15 mouse cellular contexts compared by ENCODE assay signal in the genomic region with DNA sequence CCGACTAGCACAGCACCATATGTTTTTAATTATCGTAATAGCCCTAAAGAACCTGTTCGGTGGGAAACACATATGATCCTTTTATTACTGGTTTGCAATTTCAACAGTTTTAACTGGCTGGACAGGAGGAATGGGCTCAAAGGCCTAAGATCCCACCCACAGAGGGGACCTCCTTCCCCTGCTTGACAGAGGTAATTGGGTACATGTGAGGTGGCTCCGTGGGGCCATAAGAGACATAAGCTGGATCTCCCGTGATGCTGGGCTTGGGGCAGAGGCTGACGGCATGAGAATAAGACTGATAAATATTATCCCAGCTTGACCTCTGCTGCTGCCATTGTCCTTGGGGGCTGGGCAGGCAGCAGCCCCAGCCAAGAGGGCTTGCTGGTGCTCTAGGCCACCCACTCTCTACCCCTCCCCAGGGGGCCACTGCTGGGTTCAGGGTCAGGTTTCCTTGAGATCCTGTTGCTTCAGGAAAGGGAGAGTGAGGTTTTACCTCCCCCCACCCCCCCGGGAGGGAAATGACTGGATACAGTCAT.
DNase-seq lines count a peak whose midpoint lies in the region; ATAC-seq lines count a peak whose summit lies in the region.
"Had no signal": no experiment of that assay in that cellular context is flagged by ENCODE, and none has a peak within 500 bp of the region (broad histone marks: within the 10 kb centered on the region; RNA-seq: fewer than 3 reads in every experiment).

No protein-coding gene starts in this region.

- no peaks in the 10 kb centered on the region for H3K9me3 ChIP-seq in hindbrain, embryonic 11.5 days (ENCODE audit: control insufficient read depth, low read length)
- no peaks in the 10 kb centered on the region for H3K9me3 ChIP-seq in hindbrain, embryonic 16.5 days (ENCODE audit: control insufficient read depth, low read length)
- H3K9me3 ChIP-seq in embryonic facial prominence, embryonic 15.5 days (replicated peaks) = no peaks in the 10 kb centered on the region
- no peaks in the 10 kb centered on the region for H3K9me3 ChIP-seq in neural tube, embryonic 11.5 days (ENCODE audit: control insufficient read depth, low read length)
- H3K9me3 ChIP-seq: forebrain, embryonic 13.5 days had no signal

- no peaks in the 10 kb centered on the region for H3K27me3 ChIP-seq in hindbrain, embryonic 11.5 days (ENCODE audit: control insufficient read depth, insufficient read depth, low read length)
- no peaks in the 10 kb centered on the region for H3K27me3 ChIP-seq in hindbrain, embryonic 16.5 days (replicated peaks; ENCODE audit: control insufficient read depth, insufficient read depth, low read length)
- H3K27me3 ChIP-seq in embryonic facial prominence, embryonic 15.5 days = no peaks in the 10 kb centered on the region
- no peaks in the 10 kb centered on the region for H3K27me3 ChIP-seq in neural tube, embryonic 11.5 days (ENCODE audit: control insufficient read depth, insufficient read depth, low read length)
- H3K27me3 ChIP-seq: forebrain, embryonic 13.5 days had no signal

- H3K4me2 ChIP-seq in hindbrain, embryonic 11.5 days (replicated peaks; ENCODE audit: low read depth, low read length) = no peak overlapping the region
- no peak overlapping the region for H3K4me2 ChIP-seq in hindbrain, embryonic 16.5 days (ENCODE audit: low read length)
- H3K4me2 ChIP-seq in embryonic facial prominence, embryonic 15.5 days (replicated peaks) = no peak overlapping the region; the same call in 1 of the 2 replicates
- 0 out of 2 replicates have a peak overlapping the region, but pooled peaks have one; percentile 14 for H3K4me2 ChIP-seq in neural tube, embryonic 11.5 days (ENCODE audit: low read depth)
- H3K4me2 ChIP-seq: forebrain, embryonic 13.5 days had no signal

- no peak for ATAC-seq in hindbrain, embryonic 11.5 days (ENCODE audit: low FRiP score)
- no peak for ATAC-seq in hindbrain, embryonic 16.5 days
- ATAC-seq in embryonic facial prominence, embryonic 15.5 days (ENCODE audit: insufficient number of reproducible peaks, low FRiP score, low TSS enrichment, low read depth) = 0 out of 2 replicates have a peak, but pooled peaks have one; percentile 22
- ATAC-seq in neural tube, embryonic 11.5 days (ENCODE audit: insufficient read depth, low FRiP score, low TSS enrichment) = no peak
- ATAC-seq: forebrain, embryonic 13.5 days had no signal

- H3K4me3 ChIP-seq in hindbrain, embryonic 11.5 days (ENCODE audit: low read depth, low read length) = no peak overlapping the region
- H3K4me3 ChIP-seq in hindbrain, embryonic 16.5 days (ENCODE audit: low read length) = no peak overlapping the region
- no peak overlapping the region for H3K4me3 ChIP-seq in embryonic facial prominence, embryonic 15.5 days (replicated peaks)
- no peak overlapping the region for H3K4me3 ChIP-seq in neural tube, embryonic 11.5 days (ENCODE audit: low read depth, low read length)
- H3K4me3 ChIP-seq: forebrain, embryonic 13.5 days had no signal

- no peaks in the 10 kb centered on the region; the same call in 1 of the 2 replicates for H3K4me1 ChIP-seq in hindbrain, embryonic 11.5 days (replicated peaks; ENCODE audit: control insufficient read depth, insufficient read depth, low read length)
- no peaks in the 10 kb centered on the region for H3K4me1 ChIP-seq in hindbrain, embryonic 16.5 days (ENCODE audit: control insufficient read depth, insufficient read depth, low read depth, low read length)
- peaks cover 6% of the 10 kb centered on the region for H3K4me1 ChIP-seq in embryonic facial prominence, embryonic 15.5 days
- peaks cover 5% of the 10 kb centered on the region for H3K4me1 ChIP-seq in neural tube, embryonic 11.5 days (ENCODE audit: control insufficient read depth, insufficient read depth, low read length)

- no peak overlapping the region for H3K27ac ChIP-seq in hindbrain, embryonic 11.5 days (ENCODE audit: low read depth, low read length)
- H3K27ac ChIP-seq in hindbrain, embryonic 16.5 days (ENCODE audit: low read depth, low read length) = no peak overlapping the region
- H3K27ac ChIP-seq in embryonic facial prominence, embryonic 15.5 days (replicated peaks) = no peak overlapping the region
- no peak overlapping the region for H3K27ac ChIP-seq in neural tube, embryonic 11.5 days (ENCODE audit: low read depth, low read length)
- H3K27ac ChIP-seq: forebrain, embryonic 13.5 days had no signal

- WGBS in hindbrain, embryonic 11.5 days = 51% methylated on average over 7 of the region's 7 CpGs
- WGBS in hindbrain, embryonic 16.5 days = 52% methylated on average over 7 of the region's 7 CpGs
- 14% methylated on average over 7 of the region's 7 CpGs for WGBS in embryonic facial prominence, embryonic 15.5 days
- WGBS in neural tube, embryonic 11.5 days = 35% methylated on average over 7 of the region's 7 CpGs

- H3K36me3 ChIP-seq in hindbrain, embryonic 11.5 days (ENCODE audit: control insufficient read depth, insufficient read depth, low read length) = no peaks in the 10 kb centered on the region
- no peaks in the 10 kb centered on the region for H3K36me3 ChIP-seq in hindbrain, embryonic 16.5 days (ENCODE audit: control insufficient read depth, insufficient read depth, low read length)
- no peaks in the 10 kb centered on the region for H3K36me3 ChIP-seq in embryonic facial prominence, embryonic 15.5 days
- H3K36me3 ChIP-seq in neural tube, embryonic 11.5 days (ENCODE audit: control insufficient read depth, insufficient read depth, low read length) = no peaks in the 10 kb centered on the region
- H3K36me3 ChIP-seq: G1E had no signal

- H3K9ac ChIP-seq in hindbrain, embryonic 11.5 days (ENCODE audit: low read depth, low read length) = no peak overlapping the region
- H3K9ac ChIP-seq in hindbrain, embryonic 16.5 days (ENCODE audit: low read depth, low read length) = no peak overlapping the region
- no peak overlapping the region for H3K9ac ChIP-seq in embryonic facial prominence, embryonic 15.5 days
- H3K9ac ChIP-seq in neural tube, embryonic 11.5 days (ENCODE audit: low read length) = no peak overlapping the region
- H3K9ac ChIP-seq: forebrain, embryonic 13.5 days had no signal

- DNase-seq in hindbrain, embryonic 11.5 days (ENCODE audit: low spot score) = peak; percentile 23
- DNase-seq in embryo, embryonic 10.5 days (ENCODE audit: low spot score) = peak; percentile 72
- DNase-seq in neural tube, embryonic 11.5 days (ENCODE audit: low spot score) = peak; percentile 45
- DNase-seq in layer of hippocampus, postnatal 14 days (ENCODE audit: low spot score in 2 of 2) = no peak
- DNase-seq in B cell, adult 2 months = no peak
- DNase-seq: cerebellum, postnatal 36 days; heart, adult 18-20 months; layer of hippocampus, adult 9-11 months; liver; lung, adult 2 months; thymus, postnatal 25 days had no signal

Comparison
In these comparisons a context has a peak if more than half of its experiments do, and no peak if none do; other contexts are left out.
1. DNase-seq: peak in hindbrain, embryonic 11.5 days (single experiment), embryo, embryonic 10.5 days (single experiment) and neural tube, embryonic 11.5 days (single experiment); none in layer of hippocampus, postnatal 14 days (0 of 2) and B cell, adult 2 months (0 of 2).